Mouse (Mus musculus): ENCODE measurements around the gene Pogk.

- no peak for TF ChIP-seq CTCF (IDR thresholded peaks at IDR 0.05; ENCODE audit: control insufficient read depth, insufficient read depth, insufficient read length)
- no peak for TF ChIP-seq MYOD1 (IDR thresholded peaks at IDR 0.05; ENCODE audit: control insufficient read depth, insufficient read length, low read depth)
- no peak for TF ChIP-seq MYOG (IDR thresholded peaks at IDR 0.05; ENCODE audit: control insufficient read depth, extremely low read depth, insufficient read length)
These were observed 20.1 kb downstream of the Pogk start for GRCm38 (mm10) chr1:166389406-166390125.
